Mouse (Mus musculus) megakaryocyte progenitor cell, adult 5-6 weeks (primary cell): ENCODE measurements at regions not wholly inside any gene's neighbourhood (a gene's known extent, or its start where the extent isn't known, plus 50 kb on each side); places are given as distances from the start of the nearest gene placed in this dataset.

Experiments
- ATAC-seq: replicated peaks from 2 replicates; pipeline ENCODE4 v1.8.0; 2016; ENCODE audit warnings: mild to moderate bottlenecking, moderate TSS enrichment, inconsistent platforms; ENCODE audit not compliant: poor library complexity

DNA sequence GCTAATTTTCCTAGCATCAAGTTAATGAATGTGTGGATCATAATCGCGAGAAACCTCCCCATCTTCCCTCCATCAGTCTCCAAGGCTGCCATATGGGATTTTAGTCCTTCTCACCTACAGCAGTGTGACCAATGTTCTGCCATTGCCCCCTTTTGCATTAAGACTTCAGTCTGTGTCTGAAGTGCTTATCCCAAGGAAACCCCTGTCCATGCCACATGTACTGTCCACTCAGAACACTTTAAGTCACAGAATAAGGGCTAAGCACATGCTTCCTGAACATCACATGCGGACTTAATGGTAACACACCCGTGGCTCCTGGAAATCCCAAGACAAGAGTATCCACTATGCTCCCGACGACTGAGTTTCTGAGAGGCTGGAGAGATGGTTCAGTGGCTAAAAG is 165.7 kb upstream of the Nfe2l3 start:
- ATAC-seq: no peak

DNA sequence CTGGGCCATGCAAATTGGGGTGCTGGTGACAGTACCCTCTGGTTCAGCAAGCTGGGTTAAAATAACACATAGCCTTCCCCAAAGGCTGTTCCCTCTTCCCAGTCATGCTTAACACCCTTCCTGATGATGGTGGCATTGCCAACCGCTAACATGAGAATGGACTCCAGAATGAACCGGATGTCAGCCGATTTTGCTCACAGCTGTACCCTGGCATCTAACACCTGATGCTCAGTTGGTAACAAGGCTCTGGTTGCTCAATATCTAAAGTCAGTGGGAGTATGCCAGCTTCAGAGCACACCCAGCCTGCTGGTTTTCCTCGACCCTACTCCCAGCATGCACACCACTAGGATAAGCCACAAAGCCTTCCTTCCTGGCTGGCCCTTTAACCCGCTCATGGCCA is 164.6 kb upstream of the Nfe2l3 start:
- no peak for ATAC-seq

DNA sequence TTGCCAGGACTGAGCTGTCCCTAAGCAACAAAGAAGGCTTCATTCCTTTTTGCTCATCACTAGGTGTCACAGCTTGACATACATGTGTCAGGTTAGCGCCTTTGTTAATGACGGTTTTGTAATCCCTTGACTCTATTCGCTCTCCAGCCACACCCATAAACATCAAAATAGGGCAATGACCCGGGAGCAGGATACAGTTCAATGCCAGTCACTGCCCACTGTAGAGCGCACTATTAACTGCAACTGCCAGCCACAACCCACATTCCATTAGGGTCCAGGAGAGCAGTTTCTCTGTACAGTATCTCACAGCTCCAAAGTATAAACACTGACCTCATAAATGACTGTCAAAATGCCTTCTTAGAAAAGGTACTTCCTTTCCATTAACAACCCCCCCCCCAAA is 163.5 kb upstream of the Nfe2l3 start:
- no peak for ATAC-seq

DNA sequence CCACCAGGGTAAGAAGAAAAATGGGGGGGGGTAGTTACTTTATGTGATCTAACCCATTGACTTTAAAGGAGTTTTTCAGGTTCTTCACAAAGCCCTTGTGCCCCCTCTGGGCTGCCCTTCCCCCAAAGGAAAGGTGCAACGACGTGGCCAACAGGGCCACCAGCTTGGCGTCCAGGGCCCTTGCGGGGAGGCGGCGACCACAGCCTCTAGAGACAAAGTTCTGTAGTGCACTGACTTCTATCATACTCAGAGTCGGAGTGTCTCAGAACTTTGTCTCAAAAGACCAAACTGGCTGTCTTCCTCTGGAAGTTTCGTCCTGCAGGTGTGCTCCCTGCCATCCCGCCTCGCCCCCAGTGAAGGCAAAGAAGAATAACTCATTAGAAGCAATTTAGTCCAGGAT is 162.9 kb upstream of the Nfe2l3 start:
- no peak for ATAC-seq

DNA sequence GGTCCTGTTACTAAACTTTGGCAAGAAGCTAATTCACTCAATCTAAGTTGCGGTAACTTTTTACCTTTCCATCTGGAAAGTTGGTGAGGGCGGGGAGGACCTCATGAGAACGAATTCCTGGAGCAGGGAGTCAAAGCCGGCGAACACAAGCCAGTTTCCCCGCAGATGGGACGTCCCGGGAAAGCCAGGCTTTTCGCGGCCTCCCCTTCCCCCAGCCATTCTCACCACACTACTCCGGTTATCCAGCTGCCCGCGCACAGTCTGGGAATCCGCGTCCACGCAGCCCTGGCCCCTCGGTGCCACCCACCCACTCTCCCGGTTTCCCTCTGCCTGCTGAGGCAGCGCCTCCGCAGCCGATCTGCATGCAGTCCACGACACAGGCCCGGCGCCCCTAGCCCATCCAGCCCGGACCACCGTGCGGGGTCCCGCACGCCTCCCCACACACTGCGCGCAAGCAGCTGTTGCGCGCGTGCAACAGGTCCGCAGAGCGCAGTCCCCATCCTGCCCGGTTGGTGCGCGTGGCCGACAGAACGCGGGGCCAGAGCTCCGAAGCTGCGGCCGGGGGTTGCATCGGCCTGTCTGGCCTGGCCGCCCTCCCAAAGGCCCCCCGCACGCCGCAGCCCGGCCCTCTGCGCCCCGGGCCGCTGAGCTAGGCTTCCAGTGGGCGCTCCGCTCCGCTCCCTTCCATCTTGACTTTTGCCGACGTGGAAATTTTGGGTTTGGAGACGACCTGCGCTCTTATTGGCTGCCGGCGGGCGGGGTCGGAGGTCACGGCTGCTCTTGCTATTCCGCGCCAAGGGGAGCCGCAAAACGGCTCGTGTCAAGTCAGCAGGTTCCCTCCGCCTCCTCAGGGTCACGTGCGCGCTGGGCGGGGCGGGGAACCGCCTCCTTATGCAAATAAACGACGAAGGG is 162.0 kb upstream of the Nfe2l3 start:
- ATAC-seq: peak; percentile 96

DNA sequence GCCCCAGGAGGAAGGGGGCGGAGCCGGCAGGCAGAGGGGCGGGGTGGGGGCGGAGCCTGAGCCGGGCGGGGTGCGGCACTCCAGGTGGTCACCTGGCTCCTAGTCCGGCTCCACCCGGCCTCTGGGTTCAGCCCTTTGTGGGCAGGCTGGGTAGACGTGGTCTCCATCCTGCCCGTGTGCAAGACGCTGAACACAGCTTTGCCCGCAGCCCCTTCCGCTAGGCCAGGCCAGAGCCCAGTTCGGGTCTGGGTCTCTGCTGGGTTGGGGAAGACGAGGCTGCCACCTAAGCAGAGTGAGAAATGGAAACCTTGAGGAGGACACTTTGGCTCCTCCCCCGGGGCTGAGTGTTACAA is 161.4 kb upstream of the Nfe2l3 start:
- ATAC-seq: no peak

DNA sequence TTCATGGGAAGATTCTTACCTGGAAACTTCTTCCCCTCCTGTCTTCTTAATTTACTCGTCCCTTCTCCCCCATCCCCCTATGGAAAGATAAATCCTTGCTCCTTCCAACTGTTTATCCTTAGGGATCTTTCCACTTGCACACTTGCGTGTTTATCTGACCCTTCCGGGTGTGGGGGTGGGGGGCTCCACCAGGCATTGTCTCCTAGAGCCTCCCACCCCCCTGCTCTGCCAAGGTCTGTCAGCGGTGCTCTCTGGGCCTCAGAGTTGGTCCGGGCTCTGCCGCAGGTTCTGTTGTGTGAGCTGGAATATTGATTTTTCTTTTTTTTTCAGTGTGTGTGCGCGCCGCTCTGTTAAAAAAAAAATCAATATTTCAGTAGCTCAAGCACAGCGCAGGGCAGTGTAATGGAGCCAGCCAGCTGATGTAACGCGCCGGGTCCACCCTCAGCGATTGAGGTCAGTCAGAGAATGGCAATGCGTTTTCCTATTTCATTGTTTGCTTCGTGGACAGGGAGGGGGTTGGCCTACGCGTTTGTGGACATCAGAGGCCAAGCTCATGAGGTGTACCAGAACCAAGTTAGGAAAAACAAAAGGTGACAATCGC is 160.2 kb upstream of the Nfe2l3 start:
- ATAC-seq: no peak

DNA sequence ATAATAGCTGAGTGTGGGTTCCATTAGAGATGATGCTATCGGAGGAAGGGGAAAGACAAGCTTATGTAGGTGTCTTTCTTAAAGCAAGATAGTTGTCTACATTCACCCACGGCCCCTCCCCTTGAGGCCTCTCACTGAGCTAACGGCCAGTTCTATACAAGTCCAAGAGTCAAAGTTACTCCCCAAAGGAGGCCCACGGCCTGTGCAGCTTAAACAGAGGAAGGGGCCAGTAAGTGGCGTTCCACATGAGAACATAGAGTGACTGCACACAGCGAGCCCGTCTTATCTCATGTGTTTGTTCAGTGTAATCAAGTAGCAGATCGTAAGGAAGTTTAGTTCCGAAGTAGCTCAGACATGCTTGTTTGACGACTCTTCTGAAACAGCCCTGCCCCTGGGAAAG is 153.0 kb upstream of the Nfe2l3 start:
- no peak for ATAC-seq

DNA sequence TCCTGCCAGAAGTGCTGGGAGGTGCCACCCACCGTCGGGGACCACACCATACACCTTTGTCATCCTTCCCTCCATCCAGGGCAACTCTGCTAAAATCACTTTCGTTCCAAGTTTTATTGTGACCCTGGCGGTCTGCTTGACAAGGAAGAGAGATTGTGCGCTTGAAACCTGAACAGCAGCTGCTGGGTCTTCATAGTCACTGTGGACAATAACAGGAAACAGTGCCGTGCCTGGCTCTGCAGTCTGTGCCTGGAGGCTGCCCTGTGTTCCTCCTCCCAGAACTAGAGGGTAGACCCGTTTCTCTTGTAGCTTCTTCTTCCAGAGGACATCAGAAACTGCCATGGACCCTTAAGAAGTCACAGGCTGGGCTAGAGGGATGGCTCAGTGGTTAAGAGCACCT is 152.2 kb upstream of the Nfe2l3 start:
- 0 out of 2 replicates have a peak, but pooled peaks have one; percentile 34 for ATAC-seq

DNA sequence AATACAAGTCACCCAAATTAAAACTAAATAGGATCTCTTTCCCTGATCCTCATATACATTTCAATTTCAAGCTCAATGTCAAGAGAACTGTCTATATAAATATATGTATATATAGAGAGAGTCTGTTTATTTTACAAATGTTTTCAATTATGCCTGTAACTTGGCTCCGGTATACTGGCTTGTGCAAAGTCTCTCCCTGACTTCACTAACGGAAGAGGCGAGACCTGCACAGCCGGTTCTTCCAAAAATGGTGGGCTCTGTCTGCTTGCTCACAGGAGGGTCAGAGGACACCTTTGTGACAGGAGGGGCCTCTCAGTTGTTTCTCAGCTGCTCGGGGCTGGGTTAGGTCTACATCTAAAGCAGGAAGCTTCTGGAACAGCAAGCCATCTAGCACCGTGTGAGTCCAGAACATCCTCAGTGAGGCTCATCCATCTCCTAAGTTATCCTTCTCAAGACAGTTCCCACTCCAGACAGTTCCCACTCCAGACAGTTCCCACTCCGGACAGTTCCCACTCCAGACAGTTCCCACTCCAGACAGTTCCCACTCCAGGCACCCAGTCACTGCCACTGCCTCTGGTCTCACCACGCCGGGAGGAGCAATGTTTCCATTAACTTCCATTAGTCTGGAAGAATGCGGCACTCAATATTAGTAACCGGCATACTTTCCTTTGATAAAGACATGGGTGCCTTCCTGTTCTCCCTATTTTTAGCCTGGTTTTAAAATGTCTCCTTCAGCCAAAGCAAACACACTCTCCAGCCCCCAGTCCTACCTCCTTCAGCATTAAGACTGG is 148.4 kb upstream of the Nfe2l3 start:
- ATAC-seq: no peak

DNA sequence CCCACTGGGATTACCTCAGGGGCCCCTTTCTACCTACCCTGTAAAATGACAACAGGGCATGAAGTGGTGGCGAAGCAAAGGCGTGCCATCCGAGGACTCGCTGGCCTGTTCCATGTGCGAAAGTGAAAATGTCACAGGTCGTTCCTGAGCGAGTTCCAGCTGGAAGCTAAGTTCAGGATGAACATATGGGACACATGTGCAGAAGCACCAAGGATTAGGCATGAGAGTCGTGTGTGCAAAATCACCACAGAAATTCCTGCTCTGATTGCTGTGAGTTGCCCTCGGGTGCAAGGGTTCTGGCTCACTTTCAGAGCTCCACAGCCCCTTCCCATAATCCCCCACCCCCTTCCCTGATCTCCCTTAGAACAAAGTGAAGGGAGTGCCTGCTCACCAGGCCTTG is 147.6 kb upstream of the Nfe2l3 start:
- ATAC-seq: no peak

DNA sequence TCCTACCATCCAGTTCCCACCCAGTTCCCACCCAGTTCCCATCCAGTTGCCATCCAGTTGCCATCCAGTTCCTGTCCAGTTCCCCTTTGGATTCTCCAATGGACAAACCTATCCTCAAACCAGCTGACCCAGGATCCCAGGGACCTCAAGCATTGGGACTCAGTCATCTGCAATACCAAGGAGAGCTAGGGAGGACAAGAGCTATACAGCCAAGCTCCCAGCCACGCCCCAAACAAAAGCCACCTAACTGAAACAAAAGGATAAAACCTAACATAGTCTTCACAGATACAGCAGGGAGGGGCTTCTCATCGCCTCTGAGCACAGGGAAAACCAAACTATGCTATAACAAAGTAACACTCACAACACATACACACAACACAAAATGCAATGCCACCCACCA is 145.6 kb upstream of the Nfe2l3 start:
- no peak for ATAC-seq

DNA sequence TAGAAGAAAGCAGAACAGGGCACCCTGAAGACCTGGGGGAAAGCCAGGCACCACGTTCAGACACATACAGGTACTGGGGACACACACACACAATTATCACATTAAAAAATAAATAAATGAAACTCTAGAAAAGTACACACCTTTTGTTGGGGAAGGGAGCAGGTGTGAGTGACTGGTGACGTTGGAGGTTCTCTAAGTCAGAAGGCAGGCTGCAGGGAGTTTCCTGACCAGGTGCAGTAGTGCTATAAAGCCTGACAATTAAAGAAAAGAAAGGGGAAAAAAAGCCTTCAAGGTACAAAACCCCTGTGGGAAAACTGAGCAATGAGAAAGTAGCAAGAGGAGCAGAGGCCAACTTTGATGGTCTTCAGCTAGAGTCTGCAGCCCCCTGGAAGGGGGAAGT is 145.1 kb upstream of the Nfe2l3 start:
- no peak for ATAC-seq

DNA sequence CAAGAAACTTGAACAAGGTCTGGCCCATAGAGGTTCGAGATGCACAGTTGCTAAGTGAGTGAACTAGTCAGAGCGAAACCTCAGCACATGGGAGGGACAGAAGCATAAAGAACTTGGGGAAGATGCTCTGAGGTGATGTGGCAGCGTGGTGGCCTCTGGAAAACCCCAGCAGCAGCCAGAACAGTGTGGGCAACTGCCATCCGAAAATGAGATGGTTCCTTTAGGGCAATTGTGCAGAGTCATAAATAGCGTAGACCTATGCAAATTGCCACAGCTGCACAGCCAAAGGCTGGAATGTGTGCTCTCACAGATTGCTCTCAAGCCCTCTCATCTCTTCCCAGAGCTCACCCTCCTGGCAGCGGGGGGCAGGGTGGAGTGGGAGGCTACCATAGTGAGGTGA is 144.7 kb upstream of the Nfe2l3 start:
- peak; percentile 46 for ATAC-seq

DNA sequence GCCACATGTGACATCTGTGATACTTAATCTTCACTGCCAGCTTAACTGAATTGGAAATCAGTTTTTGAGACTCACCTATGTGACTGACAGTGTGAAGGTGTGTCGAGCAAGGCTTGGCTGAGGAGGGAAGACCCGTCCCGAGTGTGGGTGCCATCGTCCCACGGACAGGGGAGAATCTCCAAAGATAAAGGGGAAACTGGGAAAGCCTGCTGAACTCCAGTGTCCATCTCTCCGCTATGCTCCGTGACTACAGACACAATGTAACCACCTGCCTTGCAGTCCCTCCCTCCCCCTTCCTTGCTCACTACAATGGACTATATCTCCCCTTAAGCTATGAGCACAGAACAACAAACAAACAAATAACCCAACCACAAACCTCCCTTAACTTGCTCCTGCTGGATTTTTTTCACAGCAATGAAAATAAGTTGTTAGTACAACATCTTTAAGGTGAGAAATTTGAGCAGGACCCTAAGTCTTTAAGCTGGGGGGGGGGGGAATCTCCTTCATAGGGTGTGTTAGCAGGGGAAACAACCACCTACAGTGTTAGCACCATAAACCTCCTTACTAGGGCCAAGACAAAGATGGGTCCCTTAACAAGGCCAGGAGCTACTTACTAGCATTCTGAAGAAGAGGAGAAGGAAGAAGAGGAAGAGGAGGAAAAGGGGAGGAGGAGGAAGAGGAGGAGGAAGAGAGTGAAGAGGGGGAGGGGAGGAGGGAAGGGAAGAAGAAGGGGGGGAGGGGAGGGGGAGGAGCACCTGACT is 144.0 kb upstream of the Nfe2l3 start:
- no peak for ATAC-seq

DNA sequence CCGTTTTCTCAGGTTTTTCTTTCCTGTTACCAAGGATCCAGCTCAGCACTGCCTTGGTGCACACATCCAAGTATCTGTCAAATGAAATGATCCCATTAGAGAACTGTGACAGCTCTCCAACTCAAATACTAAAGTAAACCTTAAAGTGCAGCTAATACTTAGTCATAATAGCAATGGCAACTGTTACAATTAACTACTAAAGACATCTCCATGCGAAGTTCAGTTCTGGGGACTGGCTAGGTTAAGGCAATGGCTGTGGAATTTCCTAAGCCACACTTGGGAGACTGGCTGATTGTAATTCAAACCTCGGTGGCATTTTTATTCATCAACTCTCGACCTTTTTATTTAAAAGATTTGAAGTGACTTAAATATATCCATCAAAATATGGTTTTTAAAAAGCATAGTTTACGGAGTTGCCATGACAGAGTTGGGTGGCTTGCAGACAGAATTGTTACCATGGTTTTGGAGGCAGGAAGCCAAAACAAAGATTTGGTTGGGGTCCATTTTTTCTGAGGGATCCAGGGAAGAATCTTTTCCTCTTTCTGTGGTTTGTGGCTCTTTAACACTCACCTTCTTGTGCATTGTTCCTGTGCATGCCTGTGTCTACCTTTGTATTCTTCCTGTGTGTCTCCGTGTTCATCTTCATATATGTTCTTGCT is 143.3 kb upstream of the Nfe2l3 start:
- ATAC-seq: no peak

DNA sequence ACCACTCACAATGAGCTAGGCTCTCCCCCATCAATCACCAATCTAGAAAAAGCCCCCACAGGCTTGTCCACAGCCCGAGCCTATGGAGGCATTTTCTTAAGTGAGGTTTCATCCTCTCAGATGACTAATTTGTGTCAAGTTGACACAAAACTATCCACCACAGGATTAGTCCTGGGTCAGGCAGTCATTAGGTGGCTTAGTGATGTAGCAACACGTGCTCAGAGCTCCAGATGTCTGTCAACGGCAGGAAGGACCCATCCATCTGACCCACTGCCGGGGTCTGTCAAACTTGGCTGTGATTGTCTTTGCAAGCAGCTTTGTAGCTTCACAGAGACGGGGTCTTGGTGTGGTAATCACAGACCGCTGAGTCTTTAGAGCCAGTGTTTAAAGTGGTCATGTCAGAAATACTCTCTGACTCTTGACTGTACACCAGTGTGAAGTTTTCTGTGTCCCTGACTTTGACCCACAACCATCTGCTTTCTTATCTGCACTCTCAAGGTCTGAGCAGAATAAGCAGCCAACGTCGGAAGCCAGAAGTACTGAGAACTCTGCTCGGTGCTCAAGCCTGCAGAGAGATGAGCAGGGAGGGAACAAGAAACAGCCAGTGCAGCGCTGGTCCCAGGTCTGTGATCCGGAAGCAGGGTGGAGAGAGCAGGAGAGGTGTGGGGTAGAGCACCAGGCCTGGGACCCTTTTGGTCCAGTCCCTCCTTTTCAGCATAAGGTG is 131.6 kb upstream of the Nfe2l3 start:
- peak; percentile 61; the same call in 1 of the 2 replicates for ATAC-seq

DNA sequence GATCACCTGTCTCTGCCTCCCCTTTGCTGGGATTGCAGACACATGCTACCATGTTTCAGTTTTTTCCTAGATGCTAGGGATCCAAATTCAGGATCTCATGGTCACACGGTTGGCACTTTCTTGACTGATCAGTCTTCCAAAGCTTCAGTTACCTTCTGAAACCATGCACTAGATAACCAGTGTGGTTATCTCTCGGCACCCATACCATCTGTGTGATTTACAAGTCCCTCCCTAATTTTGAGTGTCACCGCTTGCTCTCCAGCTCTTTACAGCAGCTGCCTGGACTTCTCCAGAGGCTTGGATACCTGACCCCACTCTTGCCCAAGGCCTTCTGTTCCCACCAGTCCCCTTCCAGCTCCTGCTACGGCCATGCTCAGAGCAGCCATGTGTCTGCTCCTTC is 130.6 kb upstream of the Nfe2l3 start:
- peak; percentile 86 for ATAC-seq

DNA sequence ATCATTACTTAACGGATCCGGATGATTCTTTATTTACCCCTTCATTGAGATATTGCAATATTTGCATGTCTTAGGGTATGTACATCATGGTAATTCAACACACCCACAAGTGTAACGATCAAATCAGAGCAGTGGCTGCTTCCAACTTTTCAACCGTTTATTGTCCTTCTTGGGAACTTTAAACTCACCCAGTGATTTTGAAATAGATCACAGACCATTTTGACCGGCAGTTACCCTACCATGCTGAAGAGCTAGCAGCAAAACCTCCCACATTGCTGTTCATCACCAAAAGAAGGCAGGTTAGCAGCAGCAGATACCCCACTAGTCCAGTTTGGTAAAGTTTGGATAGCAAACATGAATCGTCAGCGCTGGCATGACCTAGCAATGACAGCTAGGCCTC is 130.2 kb upstream of the Nfe2l3 start:
- ATAC-seq: no peak

DNA sequence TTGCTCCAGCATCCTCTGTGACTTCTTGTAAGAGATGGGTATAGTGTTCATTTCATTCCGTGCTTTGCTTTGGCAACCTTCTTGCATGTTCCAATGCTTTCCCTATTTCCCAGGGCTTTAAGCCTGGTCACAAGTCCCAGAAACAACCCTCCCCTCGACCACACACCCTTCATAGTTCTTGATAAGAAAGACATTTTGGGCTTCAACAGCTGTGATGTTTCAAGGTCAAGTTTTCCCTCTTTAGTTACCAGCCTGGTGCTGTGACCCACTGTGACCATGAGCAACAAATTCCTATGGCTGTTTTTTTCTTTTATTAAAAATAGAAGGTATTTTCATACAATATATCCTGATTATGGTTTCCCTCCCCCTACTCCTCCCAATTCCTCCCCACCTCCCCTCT is 114.1 kb upstream of the Nfe2l3 start:
- ATAC-seq: no peak
